Mouse (Mus musculus) C2C12 (cell line): ENCODE measurements at regions not wholly inside any gene's neighbourhood (a gene's known extent, or its start where the extent isn't known, plus 50 kb on each side); places are given as distances from the start of the nearest gene placed in this dataset.

Source experiments
- CEBPB ChIP-seq: IDR thresholded peaks from one replicate; pipeline ENCODE4 v1.6.1; 2011; ENCODE audit warnings: low read depth, mild to moderate bottlenecking, control low read depth, moderate library complexity
- CTCF ChIP-seq: IDR thresholded peaks from one replicate; pipeline ENCODE4 v1.5.1; 2011; ENCODE audit not compliant: control insufficient read depth, insufficient read depth, insufficient read length
- FOSL1 ChIP-seq: IDR thresholded peaks from one replicate; pipeline ENCODE4 v1.8.0; 2011; ENCODE audit warnings: mild to moderate bottlenecking, low read length; ENCODE audit not compliant: poor library complexity, insufficient read depth, severe bottlenecking

DNA sequence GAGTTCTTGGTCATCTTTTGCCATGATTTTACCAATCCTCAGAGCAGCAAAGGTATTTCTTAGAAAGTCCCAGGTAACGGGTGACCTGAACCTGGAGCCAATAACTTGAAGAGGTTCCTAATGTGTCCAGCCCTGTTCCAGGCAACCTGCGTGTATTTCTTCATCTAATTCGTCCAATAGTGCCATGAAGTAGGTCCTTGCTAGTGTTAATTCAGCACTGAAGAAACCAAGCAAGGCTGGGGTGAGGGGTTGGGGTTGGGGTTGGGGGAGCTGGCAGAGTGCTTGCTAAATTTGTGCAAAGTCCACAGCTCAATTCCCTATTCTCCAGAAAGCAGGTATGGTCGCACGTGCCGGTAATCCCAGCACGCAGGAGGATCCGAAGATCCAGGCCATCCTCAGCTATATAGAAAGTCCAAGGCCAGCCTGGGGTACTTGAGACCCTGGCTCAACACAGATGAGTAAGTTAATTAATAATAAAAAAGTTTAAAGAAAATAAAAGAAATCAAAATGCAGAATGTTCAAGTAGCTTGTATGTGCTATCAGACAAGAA lies 54.6 kb upstream of the Cpsf6 start:
- TF ChIP-seq CTCF (no peak), FOSL1 (no peak), CEBPB (no peak)
